Mouse (Mus musculus) erythroblast, embryonic 14.5 days (primary cell): ENCODE measurements at regions not wholly inside any gene's neighbourhood (a gene's known extent, or its start where the extent isn't known, plus 50 kb on each side); places are given as distances from the start of the nearest gene placed in this dataset.

Source experiments
- GATA1 ChIP-seq: IDR thresholded peaks from 2 replicates; pipeline ENCODE4 v1.6.1; 2012; ENCODE audit warnings: low read length, inconsistent platforms, mixed read lengths
- TAL1 ChIP-seq: IDR thresholded peaks from 3 replicates; pipeline ENCODE4 v1.6.1; 2012; ENCODE audit warnings: low read length, inconsistent platforms, mixed read lengths

- TF ChIP-seq TAL1 (no peak), GATA1 (no peak)
These were observed 111.6 kb downstream of the Cxcl12 start for GRCm38 (mm10) chr6:117279786-117280411.
